Mouse (Mus musculus) testis, postnatal 10 days (tissue): ENCODE results near the gene Psmb6.
"Not testable (repeated sequence)": the region's sequence is repeated elsewhere in the genome, so short reads cannot be mapped to it uniquely, and the experiment has no call there.

Experiments used
- DNase-seq: peaks from one replicate; pipeline ENCODE4 v3.0.0; 2021; ENCODE audit warnings: low spot score

Psmb6 gene

DNA sequence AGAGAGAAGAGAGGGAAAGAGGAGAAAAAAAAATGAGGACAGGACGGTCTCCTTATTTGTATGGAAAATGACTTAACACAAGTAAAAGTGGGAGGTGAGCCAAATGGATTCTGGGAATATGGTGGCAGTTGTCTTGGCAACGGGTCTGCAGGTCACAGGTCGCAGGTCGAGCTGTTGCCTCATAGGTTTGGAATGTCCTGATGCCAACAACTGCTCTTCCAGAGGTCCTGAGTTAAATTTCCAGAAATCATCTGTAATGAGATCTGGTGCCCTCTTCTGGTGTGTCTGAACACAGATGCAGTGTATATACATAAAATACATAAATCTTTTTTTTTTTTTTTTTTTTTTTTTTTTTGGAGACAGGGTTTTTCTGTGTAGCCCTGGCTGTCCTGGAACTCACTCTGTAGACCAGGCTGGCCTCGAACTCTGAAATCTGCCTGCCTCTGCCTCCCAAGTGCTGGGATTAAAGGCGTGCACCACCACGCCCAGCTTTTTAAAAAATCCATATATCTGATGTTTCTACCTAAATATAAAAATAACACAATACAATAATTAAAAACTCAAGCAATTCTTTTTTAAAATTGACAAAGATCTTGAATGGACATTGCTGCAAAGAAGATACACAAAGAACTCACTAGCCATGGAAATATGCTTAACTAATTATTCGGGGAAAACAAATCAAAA is 1.7 kb upstream of the Psmb6 start:
- DNase-seq, result not testable (repeated sequence)

DNA sequence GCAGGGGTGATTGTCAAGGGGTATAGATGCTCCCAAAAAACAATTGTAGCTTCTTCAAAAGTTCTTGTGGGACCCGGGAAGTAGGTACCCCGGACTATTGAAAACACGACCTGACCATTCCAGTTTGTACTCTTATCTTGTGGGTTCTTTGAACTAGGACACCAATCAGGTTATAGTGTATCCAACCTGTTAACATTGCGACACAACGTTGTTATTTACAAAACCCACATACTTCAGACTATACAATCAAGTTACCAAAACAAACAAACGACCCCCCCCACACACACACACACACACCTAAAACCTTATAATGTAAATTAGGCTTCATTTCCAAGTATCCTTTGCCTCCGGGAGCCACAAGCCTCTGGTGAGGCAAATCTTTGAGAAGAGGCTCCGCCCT is 385 bp upstream of the Psmb6 start:
- no peak for DNase-seq

DNA sequence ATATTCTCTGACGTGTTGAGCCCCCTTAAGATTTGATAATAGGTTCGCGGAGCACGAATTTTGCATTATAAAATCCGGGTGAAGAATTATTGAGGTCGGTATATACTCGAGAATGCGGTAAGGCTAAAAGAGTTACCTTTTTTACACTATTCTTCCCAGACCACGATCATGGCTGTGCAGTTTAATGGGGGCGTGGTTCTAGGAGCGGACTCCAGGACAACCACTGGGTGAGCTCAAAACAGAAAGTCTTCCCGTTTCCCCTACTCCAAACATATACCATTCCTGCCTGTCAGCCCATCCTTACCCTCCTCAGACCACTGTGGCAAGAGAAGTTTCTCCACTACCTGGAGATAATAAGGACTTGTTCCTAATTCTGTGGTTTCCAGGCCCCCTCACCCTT is 559 bp downstream of the Psmb6 start:
- no peak for DNase-seq

DNA sequence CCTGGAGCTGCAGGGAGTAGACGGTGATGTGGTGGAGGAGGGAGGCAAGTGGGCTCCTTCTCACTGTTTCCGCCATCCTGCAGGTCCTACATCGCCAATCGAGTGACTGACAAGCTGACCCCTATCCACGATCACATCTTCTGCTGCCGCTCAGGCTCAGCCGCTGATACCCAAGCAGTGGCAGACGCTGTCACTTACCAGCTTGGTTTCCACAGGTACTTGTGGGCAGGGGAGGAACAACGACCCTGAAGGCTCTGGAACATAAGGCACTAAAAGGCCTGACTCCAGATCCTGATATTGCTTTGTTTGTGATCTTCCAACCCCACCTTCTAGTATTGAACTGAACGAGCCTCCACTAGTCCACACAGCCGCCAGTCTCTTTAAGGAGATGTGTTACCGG is 1.0 kb downstream of the Psmb6 start:
- DNase-seq, result no peak

DNA sequence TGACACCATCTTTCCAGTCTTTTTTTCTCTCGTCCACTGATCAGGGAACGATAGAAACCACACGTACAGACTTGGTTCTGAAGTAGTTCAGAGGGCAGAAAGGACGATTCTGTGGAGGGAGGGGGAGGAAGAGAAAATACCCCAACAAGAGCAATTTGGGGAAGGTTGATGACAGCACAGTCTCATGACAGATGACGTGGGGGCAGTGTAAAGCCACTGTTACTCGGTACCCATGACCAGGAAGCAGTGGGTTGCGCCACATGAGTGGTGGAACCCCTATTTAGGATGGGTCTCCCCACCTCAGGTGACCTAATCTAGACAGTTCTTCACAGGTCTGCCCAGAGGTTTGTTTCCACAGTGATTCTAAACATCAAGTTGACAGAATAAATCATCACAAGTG is 3.4 kb downstream of the Psmb6 start:
- no peak for DNase-seq

DNA sequence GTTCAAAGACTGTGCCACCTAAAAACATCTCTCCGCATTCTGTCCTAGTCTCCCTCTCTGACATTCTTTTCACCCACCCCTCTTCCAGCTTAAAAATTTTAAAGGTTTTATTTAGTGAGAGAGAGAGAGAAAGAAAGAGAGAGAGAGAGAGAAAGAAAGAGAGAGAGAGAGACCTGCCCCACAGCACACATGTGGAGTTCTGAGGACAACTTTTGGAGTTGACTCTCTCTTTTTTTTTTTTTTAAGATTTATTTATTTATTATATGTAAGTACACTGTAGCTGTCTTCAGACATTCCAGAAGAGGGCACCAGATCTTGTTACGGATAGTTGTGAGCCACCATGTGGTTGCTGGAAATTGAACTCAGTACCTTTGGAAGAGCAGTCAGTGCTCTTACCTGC is 5.9 kb downstream of the Psmb6 start:
- not testable (repeated sequence) for DNase-seq

DNA sequence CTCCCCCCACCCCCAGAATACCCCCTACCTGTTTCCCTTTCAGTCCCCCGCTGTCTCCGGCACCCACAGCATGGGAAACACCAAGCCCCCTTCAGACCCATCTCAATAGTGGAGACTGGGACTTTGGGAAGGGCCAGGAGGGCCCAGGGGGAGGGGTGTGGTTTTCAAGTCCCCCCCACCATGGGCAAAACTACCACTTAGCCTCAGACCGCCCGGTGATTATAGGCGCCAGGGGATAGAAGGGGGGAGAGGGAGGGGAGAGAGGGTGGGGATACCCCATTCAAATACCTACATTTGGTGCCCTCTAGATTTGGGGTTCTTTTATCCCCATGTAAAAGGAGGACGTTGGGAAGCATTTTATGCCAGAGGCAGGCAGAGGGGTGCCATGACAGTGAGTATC is 7.7 kb downstream of the Psmb6 start, which contains the start of gene Gm40193:
Gm40193 (minus strand) TSS at position 101 of the 400 bp plus-strand sequence.
- DNase-seq, result no peak

DNA sequence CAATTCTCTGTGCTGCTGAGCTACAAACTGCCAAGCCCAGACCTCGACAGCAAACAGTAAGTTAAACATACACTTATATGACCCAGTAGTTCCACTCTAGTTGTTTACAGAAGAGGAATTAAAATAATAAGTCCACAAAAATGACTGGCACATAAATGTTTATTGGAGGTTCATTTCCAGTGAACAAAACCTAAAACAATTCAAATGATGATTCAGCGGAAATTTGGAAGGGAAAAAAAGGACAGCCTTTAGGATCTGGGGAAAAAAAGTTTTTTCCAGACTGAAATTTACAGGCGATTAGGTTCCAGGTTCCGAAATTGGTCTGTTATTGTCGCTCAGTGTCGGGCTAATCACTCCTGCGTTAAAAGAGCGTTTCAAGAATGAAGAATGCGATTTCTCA is 14.3 kb downstream of the Psmb6 start:
- DNase-seq, result no peak

DNA sequence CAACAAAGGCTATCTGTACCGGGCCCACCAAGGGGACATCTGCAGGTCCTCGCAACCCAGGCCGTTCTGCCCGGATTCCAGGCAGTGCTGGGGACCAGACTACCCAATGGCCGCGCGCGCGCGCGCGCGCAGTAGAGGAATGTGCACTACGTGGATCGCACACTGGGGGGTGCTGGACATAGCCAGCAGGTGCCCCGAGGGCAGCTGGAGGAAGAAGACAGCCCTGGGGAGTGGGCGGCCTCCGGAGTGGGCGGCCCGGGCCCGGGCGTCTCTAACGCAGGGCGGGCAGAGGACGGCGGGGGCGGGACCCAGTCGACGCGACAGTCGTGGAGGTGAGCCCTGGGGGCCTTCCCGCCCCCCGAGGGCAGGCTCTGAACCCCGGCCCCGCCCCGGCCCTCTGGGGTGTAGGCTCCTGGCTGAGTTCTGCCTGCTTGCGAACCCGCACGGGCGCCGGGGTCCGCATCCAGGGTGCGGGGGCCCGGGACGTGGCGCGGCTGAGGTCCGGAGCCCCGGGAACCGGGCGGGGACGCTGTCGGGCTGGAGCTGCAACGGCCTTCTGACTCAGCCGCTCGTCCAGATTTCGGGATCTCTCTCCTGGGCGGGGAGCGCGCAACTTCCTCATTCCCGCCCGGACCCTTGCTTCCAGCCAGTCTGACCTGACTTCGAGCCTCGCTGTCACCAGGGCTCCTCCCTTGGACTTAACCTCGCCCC is 14.9 kb downstream of the Psmb6 start, which contains the start of gene Pld2:
Pld2 (plus strand) TSS at position 188 of the 711 bp plus-strand sequence.
- peak; percentile 92 for DNase-seq

DNA sequence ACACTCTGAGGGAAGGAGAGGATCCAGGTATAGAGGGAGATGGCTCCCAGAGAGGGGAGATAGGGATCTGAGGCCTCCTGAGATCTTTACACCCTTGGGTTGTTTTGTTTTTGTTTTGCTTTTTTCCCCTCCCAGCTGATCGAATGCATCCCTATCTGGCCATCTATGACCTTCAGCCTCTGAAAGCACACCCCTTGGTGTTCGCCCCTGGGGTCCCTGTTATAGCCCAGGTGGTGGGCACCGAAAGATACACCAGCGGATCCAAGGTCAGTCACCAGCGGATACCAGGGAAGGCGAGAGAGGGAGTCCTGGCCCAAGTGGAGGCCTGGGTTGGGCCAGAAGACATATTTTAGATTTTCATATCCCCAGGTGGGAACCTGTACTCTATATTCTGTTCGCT is 15.8 kb downstream of the Psmb6 start:
- DNase-seq, result no peak

DNA sequence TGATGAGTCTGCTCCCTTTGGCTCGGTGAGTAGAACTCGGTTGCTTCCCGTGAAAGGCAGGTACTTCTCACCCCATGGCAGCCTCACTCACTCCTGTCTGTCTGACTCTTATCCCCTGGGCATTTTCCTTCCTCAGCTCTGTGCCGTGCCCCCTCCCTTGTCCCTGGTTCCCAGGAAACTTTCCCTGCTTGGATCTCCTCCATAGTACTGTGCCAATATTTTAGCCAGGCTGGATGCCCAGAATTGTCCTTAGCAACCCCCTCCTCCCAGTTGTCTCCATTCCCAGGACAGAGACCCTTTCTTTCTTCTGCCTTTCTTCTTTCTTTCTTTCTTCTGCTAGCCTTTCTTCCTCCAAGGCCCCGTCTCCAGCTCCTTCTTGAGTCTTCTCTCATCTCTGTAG is 16.2 kb downstream of the Psmb6 start:
- no peak for DNase-seq

DNA sequence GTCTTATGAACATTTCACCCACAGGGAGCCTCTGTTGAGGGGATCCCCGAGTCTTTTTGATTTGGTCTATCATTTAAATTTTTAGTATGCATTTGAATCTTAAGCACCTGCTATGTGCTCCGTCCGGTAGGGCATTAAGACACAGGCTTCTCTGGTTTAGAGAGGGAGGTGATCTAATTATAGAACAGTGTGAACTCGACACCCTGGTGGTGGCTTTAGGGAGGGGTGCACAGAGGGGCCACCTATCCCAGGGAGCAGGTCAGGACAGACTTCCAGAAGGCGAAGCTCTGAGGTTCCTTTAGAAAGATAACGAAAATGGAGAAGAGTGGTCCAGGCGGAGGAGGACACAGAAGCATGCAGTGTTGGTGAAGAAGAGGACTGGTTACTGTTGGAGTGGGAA is 19.3 kb downstream of the Psmb6 start:
- DNase-seq, result no peak

DNA sequence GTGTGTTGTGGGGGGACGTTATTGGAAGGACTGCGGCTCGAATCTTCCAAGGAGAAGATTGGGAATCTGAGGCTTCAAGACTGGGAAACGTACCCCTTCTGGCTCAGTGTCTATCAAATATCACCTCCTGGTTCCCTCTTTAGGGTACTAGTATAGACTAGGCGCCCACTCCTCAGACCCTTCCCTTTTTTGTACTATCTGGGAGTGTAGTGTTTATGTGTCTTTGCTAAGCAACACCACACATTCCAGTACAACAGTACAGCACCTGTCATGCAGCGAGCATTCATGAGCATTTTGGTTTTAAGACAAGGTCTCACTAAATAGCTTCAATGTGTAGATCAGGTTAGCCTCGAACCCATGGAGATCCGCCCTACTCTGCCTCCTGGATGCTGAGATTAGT is 26.4 kb downstream of the Psmb6 start:
- no peak for DNase-seq

DNA sequence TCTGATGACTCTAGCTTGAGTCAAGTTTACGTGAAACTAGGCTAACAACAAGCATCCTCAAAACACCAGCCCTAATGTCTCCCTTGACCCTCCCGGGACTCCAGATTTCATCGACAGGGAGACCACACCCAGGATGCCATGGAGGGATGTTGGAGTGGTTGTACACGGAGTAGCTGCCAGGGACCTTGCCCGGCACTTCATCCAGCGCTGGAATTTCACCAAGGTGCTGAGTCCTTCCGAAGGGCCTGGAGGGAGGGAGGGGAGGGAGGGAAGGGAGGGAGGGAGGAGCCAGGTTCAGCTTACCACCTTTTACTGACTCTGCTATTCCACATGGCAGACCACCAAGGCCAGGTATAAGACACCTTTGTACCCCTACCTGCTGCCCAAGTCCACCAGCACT is 28.8 kb downstream of the Psmb6 start:
- no peak for DNase-seq

DNA sequence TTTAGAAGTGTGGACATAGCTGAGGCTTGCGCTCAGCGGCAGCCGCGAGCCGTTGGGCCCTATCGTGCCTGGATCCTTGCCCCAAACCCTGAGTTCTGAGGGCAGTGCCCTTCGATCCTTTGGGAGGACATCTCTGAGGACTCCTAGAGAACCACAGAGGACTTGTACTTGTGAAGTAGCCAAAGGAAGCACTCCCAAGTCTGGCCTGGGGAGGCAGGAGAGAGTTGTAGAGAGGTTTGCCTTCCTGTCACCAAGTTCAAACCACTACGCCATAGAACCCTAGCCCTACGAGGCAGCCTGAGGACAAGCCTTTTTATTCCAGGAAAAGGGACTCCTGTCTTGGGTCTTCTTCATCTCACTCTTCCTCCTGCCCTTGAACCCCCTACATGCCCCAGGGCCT is 32.4 kb downstream of the Psmb6 start:
- no peak for DNase-seq

DNA sequence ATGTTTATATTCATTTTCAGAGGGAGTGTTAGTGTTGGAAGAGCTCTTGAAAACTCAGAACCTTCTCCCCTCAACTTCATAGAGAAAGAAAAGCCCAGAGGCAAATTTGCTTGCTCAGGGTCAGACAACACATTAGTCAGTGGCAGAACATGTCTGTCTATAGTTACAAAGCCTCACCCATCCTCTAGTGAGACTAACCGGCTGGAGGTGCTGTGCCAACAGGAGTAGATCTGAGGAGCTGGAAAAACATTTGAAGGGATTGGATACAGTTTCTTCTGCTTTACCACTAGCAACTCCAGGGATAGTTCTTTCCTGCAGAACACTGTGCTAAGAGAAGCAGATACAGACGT is 36.7 kb downstream of the Psmb6 start:
- no peak for DNase-seq

DNA sequence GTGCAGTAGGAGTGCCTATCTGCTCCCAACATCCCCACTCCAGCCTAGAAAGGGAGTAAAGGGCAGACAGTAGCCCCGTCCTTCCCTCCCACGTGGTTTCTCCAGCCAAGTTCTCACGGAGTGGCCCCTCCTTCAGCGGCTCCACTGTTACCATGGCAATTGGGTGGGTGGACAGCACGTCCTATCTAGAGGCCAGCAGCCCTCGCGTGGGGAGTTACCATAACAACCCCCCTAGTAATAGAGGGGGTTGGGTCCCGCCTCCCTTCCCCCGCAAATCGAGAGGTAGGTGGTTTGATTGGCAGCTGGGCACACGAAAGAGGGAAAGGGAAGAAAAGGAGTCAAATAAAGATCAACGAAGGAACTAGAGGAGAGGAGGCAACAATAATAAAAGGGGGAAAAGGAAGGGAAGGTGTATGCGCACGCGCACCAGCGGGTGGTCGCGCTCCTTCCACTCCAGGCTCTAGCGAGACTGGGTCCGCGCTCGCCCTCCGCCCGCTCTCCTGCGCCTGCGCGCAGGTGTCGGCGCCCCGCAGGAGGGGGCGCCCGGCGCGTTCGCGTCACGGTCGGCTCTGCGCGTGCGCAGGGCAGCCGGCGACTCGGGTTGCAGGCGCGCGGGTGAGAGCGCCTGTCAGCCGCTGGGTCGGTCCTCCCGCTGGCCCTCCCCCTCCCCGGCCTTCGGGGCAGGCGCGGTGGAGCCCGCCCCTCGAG is 37.3 kb downstream of the Psmb6 start, which contains the start of gene Mink1:
Mink1 (plus strand) TSS at position 595 of the 708 bp plus-strand sequence.
- peak; percentile 91 for DNase-seq

DNA sequence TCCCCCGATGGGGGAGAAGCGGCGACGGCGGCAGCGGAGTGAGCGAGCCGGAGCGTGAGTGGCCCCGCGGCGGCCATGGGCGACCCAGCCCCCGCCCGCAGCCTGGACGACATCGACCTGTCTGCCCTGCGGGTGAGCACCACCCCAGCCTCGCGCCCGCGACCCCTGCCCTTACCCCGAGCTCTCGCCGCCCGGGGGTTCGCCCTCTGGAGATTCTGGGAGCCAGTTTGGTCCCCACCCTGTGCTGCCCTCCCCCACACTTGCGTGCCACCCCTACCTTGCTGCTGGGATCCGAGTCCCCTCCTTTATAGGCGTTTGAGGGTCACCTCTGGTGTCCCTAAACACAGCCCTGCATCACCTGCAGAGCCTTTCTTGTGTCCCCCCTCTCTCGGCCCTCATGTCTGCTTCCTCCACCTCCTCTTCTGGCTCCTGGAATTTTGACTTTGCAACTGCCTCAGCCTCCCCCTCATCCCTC is 37.9 kb downstream of the Psmb6 start:
- no peak for DNase-seq

DNA sequence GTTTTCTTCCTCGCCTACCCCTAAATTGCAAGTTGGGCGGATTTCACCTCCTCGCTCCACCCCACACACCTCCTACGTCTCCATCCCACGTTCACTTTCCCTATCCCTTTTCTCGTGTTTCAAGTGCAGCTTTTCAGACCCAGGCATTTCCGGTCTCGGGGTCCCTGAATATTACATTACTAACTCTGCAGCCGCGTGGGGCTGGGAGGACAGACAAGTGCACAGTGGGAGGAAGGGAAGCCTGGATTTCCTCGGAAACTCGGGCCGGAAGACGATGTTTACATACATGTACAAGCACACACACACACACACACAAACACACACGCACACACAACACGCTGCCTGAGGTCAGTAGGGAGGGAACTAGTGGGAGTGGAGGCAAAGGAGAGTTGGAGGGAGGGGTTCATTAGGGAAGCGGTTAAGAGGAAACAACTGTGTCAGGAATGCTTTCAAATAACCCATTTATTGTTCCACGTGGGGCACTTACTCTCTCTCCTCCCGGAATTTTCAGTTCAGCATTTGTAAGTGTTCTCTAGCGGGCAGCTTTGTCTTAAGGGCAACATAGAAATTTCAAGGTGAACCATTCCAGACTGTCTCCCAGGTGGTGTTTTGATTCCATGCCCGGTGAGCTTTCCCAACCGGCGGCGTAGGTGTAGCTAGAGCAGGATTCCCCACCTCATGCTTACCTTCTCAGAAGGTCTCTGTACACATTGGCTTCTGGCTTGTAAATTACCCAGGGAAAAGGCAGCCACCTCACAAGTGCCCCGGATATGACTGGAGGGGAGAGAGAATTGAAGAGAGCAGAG is 38.5 kb downstream of the Psmb6 start:
- peak; percentile 49 for DNase-seq

DNA sequence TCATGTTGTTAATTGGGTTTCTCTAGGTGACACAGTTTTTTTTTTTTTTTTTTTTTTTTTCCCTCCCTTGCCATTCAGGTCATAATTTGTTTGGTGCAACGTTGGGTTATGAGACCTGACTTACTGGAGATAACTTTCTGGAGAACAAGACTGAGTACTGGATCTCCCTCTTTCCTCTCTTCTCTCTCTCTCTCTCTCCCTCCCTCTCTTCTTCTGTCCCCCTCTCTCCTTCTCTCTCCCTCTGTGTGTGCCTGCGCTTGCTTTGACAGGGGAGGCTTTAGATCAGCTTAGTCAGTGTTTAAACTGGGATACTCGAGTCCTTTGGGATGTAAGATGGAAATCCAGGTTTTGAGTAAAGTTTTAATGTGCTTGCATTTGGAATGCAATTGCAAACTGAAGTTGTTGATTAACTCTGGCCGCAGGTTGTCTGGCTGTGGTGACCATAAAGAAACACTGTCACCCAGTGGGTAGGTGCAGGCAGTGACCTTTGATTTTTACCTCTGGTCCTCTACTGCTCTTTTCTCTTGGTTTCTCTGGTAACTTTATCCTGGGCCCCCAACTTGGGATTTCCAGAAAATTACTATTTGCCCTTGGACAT is 39.2 kb downstream of the Psmb6 start:
- no peak for DNase-seq

DNA sequence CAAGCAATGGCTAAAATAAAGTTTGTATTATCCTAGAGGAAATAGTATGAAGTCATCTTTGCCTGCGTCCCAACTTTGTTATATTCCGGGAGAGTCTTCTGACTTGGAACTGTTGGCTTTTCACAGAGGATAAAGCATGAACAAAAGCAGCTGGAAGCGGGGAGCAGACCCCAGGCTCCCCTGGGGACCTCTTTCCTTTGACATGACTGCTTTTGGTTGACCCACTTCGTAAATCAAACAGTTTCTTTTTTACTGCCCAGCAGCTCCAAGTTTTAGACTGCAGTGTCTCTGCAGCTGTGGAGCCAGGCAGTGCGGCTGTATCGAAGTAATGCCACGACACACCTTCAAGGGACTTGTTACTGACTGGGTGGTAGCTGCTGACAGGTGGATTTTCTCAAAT is 41.4 kb downstream of the Psmb6 start:
- no peak for DNase-seq

DNA sequence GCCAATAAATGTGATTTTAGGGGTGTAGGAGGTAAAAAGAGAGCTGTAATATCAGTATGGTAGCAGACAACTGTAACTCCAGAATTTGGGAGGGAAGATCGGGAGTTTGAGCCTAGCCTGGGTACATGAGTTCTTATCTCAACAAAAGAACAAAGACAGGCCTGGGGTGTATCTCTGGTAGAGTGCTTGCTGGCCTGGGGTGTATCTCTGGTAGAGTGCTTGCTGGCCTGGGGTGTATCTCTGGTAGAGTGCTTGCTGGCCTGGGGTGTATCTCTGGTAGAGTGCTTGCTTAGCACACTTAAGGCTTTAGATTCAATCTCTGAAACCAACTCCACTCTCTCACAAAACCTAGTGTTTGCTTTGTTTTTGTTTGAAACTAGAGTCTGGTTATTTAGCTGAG is 45.4 kb downstream of the Psmb6 start:
- not testable (repeated sequence) for DNase-seq
